Mouse (Mus musculus) liver, embryonic 14.5 days (tissue): ENCODE measurements at regions not wholly inside any gene's neighbourhood (a gene's known extent, or its start where the extent isn't known, plus 50 kb on each side); places are given as distances from the start of the nearest gene placed in this dataset.

ENCODE experiments used
- CTCF ChIP-seq: IDR thresholded peaks from 2 replicates; pipeline ENCODE4 v1.5.1; 2016; ENCODE audit warnings: antibody characterized with exemption, low read depth, control low read depth
- EP300 ChIP-seq: IDR thresholded peaks from 2 replicates; pipeline ENCODE4 v1.6.1; 2016; ENCODE audit warnings: antibody characterized with exemption, low read depth

- TF ChIP-seq CTCF = no peak; the same call in 1 of the 2 replicates
- TF ChIP-seq EP300 = no peak
Observed at GRCm38 (mm10) chr14:25397751-25398150, 61.2 kb upstream of the Zmiz1 start.
